Mouse (Mus musculus) heart, postnatal 25 days (tissue): ENCODE measurements at regions not wholly inside any gene's neighbourhood (a gene's known extent, or its start where the extent isn't known, plus 50 kb on each side); places are given as distances from the start of the nearest gene placed in this dataset.

Experiments
- DNase-seq: peaks from one replicate; pipeline ENCODE4 v3.0.0; 2022; ENCODE audit warnings: low spot score
- intact Hi-C: fragments of 180-260 bp; cut with DNase I; formaldehyde crosslinking; loops from one replicate; pipeline ENCODE4 v1.15.1; 2025

DNA sequence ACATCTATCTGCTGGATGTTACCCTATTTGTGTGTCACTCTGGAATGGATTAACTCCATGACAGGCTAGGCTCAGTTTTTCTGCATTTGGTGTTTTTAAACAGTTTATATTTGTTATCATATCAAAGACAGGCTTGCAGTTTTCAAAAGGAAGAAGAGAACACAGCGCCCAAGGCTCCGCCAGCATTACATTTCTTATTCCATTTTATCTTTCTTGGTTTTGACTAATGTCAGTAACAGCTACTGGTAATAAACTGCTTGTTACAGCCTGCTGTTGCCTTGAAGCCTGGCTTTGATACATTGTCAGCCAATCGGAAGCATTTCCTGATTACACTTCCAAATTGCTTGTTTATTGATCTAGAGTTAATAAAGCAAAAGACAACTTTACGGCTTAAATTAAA is 219.4 kb upstream of the Mdfic start:
- DNase-seq, result no peak
- intact Hi-C loops, result no loop called here

DNA sequence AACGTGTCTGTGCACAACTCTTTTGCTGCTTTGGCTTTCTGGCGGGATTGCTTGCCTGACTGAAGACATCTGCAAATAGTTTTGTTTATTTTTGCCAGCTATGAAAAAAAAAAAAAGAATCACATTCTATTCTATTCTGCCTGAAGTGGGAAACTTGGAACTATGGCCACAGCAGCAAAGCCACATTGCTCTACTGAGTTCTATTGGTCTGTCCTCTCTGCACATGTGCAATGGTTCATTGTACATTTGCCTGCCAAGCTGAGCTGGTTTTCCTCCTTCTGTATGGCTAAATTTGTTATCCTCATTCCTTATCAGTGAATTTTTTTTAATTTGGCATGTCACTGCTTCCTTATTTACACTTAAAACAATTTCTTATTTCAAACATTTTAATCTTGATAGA is 211.1 kb upstream of the Mdfic start:
- DNase-seq, result no peak

DNA sequence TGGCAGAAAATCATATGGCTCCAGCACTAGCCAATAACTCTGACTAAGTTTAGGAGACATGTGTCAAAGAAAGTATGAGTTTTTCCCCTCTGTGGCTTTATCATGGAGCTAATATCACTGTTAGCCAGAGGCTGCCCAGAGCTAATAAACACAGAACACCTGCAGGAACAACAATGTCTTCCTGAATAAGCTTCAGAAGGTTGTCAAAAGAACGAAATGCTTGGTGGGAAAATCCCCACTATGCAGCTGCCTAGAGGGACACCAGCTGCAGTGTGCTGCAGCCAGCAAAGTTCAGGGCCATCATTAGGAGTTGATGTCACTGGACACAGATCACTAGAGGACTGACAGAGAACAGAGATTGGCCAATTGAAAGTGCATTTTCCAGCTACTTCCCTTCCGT is 183.2 kb upstream of the Mdfic start:
- intact Hi-C loops, result no loop called here
- no peak for DNase-seq

More for the DNA sequence above, 211.1 kb upstream of the Mdfic start:
- intact Hi-C loops, result no loop called here

DNA sequence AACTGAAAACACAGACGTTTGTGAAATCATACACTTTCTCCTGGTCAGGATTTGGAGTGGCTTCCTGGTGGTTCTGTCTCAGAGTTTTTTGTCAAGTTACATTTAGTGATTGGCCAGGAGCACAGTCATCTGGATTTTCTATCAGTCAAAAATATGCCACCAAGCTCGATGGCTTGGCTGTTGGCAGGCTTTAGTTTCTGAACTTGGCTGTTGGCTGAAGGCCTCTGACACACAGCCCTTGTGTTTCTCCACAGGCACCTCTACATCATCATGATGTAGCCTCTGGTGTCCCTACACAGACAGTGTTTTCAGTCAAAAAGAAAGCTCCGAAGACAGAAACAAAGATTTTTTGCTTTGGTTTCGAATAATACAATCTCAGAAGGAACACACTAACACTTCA is 178.5 kb upstream of the Mdfic start:
- intact Hi-C loops, result loop anchor here (2.0 kb wide), 1 partner anchor 21 kb away; no protein-coding TSS in a partner anchor
- DNase-seq, result no peak

DNA sequence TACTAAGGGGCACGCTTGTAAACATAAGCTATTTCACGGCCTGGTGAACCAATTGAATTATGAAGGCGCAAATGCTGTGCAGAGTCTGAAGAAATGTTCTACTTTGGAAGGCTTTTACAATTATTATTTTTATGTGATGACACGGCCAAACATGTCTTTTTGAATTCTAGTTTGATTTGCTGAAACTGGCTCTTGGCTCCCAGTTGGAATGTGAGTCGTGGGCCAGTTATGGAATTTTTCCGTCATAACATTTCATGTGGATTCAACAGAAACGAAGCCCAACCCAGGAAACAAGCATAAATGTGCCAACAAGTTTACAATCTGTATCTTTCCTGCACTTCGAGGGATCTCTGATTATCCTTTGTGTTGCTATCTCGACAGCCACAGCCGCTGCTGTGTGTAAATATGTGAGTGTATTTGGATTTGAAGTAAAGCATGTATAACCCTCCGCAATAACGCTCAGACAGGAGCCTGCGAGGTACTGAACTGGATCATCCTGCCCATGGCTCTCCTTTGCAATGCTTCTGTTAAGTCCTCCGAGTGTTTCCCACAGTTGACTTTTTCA is 176.9 kb upstream of the Mdfic start:
- intact Hi-C loops, result loop anchor here (2.0 kb wide), 1 partner anchor 19 kb away; no protein-coding TSS in a partner anchor
- DNase-seq, result no peak

DNA sequence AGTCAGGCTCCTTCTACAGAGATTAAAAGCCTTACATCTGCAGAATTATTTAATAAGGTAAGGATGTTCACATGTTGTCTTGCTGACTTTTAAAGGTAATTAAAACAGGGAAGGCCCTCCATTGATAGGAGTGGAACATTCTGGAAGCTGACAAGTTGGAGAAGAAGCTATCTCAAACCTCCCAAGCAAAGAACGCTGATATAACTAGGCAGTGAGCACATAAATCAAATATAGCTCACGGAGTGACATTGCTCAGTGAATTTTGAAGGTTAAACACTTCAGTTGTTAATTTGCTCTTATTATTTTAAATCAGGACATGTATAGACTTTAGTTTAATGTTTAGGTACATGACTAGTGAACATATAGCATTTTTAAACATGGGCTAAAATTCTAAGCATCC is 171.6 kb upstream of the Mdfic start:
- DNase-seq, result no peak
- intact Hi-C loops, result no loop called here

DNA sequence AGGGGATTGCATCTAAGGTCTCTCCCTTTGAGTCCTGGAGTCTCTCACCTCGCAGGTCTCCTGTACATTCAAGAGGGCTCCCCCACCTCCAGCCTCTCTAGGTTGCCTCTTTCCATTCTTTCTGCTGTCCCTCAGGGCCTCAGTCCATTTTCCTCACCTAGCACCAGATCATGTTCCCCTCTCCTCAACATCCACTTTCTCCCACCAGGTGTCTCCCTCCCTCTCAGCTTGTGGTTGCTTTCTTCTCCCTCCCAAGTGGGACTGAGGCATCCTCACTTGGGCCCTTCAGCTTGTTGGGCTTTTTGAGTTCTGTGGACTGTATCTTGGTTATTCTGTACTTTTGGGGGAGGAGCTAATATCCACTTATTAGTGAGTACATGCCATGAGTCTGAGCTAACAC is 127.7 kb upstream of the Mdfic start:
- intact Hi-C loops, result no loop called here
- DNase-seq, result no peak

DNA sequence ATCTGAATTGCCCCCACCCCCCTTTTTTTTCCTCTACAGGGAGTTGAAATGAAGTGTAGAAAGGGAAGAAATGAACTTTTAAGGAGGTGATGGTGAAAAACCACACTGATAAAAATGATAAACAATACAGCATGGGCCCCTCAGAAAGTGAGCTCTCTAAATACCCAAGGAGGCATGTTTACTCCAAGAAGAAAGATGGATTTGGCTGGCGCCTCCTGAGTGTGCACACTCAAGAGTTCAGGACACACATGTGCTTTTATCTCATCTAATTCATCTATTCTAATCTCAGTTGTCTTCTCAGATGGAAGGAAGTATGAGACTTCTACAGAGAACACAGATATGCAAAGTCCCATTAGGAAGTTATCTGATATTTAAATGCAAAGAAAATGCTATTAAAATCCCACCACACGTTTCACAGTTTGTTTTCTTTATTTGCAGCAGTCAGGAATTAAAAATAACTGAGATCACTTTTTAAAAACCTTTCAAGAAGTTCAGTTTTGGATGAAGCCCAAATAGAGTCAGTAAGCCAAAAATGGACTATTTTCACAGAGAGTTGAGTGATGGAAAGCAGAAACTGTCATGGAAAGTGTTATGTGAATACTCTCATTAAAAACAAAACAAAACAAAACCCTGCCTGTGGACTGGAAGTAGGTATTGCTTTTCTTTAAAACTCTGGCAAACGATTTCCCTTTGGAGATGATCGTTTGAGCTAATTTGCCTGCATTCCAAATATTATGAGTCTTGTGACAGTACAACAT is 123.1 kb upstream of the Mdfic start:
- intact Hi-C loops, result no loop called here
- DNase-seq, result no peak

DNA sequence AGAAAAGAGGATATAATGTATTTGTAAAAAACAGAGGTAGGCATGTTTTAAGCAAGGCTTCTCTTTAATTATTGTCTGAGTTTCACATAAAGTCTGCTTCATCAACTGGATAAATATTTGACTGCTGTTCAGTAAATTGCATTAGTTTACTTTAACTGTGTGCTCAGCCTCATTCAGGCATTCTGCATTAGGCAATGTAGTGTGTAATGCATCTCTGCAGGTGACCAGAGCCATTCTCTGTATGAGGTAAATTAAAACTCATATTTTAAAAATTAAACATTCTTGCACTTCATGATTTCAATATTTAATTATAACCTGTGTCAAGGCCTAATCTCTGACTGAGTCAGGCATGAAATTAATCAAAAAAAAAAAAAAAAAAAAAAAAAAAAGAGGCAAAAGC is 110.3 kb upstream of the Mdfic start:
- DNase-seq, result no peak
- intact Hi-C loops, result no loop called here

DNA sequence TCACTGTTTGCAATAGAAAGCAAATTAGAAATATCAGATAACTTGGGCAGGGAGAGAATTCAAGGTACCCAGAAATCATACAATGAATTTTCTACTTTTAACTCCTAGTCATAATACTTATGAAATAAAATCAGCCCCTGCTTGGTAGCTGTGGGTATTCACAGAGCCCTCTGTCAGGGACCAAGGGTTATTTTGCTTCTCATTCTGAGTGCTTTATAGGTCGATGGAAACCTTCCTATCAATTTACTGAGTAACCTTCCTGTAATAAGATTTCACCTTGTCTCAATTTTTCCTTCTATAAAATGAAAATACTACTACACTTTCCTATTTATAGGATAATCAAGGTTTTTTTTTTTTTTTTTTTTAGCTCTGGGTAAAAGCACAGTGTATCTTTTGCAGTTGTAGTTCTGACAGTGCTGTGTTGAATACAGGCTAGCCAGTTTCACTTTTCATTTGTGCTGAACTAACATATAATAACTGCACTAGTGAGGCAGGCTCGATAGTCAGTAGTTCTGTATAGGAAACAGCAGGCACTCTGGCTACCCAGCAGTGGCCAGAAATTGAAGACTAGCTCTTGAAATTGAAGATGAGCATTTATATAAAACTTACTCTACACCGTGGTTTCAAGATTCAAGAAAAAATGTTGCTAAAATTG is 94.4 kb upstream of the Mdfic start:
- no peak for DNase-seq
- intact Hi-C loops, result no loop called here

DNA sequence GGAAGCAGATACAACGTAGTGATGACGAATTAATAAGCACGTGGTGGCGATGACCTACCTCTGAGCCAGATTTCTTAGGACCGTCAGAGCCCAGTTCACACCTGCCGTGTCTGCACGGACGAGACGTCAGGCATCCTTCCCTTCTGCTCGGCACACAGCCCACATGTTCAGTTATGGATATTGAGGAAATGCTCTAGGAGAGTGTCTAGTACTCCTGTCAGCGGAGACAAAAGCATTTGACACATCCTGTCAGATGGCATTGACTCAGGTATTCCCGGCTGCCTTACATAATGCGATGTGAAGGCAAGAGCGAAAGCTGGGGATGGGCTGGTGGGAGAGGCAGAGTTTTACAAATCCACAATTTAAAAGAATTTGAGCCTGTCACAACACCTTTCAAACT is 81.9 kb upstream of the Mdfic start:
- intact Hi-C loops, result no loop called here

DNA sequence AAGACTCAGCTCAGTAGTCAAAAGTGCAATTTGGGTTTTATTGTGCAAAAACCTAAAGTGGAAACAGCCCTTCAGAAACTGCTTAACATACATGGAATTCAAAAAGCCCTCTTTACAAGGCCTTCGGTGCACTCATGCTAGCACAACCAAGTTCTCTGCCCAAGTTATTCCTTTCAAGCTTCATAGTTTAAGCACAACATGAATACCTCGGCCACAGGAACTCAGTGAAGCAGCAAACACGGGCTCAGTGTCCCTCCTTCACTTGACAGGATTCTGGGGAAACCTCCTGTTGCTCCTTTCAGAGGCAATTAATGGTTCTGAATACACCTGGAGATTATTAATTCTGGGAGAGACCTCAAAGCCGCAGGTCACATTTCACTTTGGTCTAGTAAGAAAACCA is 81.1 kb upstream of the Mdfic start:
- intact Hi-C loops, result no loop called here
- DNase-seq, result no peak

More for the DNA sequence above, 81.9 kb upstream of the Mdfic start:
- DNase-seq, result no peak

DNA sequence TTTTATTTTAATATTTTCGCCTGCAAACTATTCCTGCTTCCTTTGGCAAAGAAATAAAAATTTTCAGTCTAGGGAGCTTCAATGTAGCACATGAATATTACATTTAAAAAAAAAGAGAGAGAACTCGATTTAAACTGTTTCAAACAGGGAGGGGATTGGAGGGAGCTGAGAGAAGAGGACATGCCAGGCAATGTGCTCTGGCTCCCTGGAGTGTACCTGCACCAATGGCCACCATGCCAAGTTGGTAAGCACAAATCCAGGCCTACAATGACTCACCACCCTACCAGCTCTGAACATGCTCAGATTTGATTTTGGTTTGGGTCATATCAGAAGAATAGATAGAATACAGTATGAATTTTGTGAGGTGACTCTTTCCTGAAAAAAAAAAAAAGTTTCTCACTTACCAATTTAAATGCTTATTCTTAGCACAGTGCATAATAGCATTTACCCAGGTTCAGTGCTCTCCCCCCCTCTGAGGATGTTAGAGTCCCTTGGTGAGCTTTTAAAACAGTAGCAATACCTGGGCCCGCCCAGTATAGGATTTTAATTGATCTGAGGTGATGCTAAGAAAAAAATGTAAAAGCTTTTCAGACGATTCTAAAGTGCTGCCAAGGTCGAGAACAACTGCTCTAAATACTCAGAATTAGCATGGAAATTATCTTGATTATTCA is 80.5 kb upstream of the Mdfic start:
- intact Hi-C loops, result no loop called here
- no peak for DNase-seq

DNA sequence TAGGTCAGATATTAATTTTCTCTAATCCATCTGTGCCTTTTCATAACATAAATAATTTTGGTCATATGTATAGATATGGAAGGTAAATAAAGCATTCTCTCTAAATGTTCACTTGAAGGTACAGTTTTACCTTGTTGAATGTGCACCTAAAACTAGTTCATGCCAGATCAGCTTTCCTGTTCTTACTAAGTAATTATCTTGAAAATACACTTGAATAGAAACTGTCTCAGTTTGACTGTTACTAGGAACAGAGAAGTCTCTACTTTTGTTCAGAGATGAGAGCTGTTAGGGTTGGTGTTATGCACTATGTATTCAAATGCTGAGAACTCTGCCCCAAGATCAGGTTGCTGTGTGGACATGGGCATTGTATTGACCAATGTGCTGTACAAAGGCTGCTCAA is 76.2 kb upstream of the Mdfic start:
- intact Hi-C loops, result no loop called here
- no peak for DNase-seq

DNA sequence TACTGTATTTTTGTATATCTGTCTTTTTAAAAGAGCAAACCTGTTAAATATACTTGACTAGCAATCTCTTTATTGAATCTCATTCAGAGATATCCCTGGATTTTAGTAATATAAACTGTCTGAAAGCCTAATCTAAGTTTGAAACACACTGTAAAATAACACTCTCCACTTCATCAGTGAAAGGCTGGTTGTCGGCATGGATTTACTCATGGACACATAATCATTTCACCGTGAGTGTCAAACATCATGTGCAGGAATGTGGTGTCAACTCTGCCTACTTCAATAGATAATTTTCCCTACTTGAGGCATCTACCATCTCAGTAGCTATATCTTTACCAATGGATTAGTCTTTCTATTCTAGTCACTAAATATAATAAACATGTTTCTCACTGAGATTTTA is 73.0 kb upstream of the Mdfic start:
- DNase-seq, result no peak
- intact Hi-C loops, result no loop called here
